Mouse (Mus musculus) embryo, embryonic 10 days (tissue): ENCODE measurements around the gene Zfp617.
A peak's percentile ranks its signal among the peaks of the same experiment; 100 is the strongest.
"Not testable (repeated sequence)": the region's sequence is repeated elsewhere in the genome, so short reads cannot be mapped to it uniquely, and the experiment has no call there.

ENCODE experiments used
- DNase-seq: peaks from one replicate; pipeline ENCODE4 v3.0.0-alpha.2; 2015; ENCODE audit warnings: low spot score

The Zfp617 gene

DNA sequence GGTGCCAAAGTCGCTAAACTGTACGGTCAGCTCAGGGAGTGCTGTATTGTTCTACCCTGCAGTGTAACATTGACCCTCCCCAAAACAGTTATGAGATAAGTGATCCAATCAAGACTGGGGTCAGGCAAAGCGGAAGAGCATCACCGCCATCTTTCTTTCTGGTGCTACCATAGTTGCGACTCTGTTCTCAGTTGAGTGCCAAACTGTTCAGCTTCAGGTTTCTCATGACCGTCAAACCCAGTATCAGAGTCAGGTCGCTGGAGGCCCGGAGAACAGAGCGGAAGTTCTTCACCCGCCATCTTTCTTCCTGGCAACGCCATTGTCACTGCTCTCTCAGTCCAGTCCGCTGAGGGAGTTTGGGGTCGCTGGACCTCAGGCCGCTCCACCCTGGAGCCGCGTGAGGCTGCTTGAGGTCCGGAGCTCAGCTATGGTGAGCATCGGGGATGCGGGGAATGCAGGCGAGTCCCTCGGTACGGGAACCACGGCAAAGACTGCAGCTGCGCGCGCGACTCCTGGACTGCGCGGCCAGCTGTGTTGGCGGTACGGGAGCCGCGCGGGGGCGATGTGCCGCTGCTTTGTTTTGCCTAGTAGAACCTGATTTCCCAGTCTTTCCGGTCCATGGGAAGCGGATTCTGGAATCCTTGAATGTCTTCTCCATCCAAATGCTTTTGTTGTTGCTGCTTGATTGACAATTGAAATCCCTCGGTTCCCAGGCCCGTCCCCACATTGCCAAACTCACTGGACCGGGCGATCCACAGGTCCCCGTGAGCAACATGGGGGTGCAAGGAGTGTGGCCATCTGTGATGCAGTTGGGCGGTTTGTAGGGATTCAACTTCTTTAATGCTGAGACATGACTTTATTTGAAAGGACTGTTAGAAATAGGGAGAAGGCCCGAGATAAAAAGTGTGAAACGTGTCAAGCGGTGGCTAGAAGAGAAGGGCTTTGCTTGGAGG is at the start of gene Zfp617, which contains the start of gene Zfp882:
TSS of gene Zfp617 (plus strand) at position 327 of the 953 bp plus-strand sequence.
TSS of gene Zfp882 (plus strand) at position 300 of the 953 bp plus-strand sequence.
- peak; percentile 90 for DNase-seq

DNA sequence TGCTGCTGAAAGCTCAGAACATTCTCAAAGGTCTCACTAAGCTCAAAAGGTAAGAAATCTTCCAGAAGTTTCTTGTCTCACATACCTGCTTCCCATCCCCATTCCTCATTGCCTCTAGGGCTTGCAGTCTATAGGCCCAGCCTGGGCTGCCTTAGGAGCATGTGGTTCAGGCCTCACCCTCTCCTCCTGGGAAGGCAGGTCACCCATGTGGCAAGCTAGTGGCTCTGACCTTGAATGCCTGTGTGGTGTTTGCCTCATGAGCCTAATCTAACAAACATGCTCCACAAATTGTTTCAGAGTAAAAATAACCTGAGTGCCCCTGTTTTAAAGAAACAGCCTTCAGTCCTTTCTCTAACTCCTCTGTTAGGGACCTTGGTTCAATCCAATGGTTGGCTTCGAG is 46.9 kb upstream of the Zfp617 start:
- DNase-seq, result not testable (repeated sequence)

DNA sequence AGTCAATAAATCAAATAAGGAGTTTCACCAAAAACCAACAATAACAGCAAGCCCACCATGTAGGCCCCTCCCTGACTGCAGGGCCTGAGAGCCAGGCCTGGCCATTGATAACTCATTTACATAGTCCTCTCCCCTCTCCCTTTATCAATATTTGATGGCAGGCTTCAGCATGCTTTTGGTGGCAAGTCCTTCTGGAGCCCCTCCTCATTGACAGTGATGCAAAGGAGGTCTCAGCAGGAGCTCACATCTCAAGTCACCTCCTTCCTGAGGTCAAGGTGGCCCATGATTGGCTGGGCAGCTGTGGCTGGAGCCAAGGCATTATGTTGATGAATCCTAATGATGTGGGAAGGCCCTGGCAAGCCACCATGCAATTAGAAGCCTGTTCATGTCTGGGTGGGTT is 46.4 kb upstream of the Zfp617 start:
- not testable (repeated sequence) for DNase-seq

DNA sequence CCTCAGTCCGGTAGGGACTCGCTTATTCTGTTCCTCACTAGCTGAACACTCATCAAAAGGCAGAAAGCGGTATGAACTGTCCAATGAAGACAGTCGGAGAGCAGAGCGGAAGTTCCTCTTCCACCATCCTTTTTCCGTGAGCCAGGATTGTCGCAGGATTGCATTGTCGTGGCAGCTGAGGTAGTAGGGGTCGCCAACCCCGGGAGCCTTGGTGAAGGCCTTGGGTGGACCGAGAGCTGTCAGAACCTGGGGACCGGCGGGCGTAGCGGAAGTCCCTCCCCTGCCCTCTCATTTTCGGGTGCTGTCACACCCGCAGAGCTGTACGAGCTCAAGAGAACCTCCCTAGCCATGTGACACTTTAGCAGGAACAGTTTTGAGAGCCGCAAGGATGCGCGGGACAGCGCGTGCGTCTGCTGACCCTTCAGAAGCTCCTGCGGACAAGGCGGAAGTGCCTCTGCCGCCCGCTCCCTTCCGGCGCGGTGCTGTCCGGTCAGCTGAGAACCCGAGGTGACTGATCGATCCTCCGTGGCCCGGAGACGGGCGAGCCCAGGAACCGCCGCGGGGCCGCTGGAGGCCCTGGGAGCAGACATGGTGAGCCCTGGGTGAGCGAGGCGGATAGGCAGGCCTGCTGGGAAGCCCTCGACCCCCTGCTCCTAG is 26.7 kb upstream of the Zfp617 start, which contains the start of gene Zfp709:
TSS of gene Zfp709 (plus strand) at position 402 of the 657 bp plus-strand sequence.
- DNase-seq, result peak; percentile 80

DNA sequence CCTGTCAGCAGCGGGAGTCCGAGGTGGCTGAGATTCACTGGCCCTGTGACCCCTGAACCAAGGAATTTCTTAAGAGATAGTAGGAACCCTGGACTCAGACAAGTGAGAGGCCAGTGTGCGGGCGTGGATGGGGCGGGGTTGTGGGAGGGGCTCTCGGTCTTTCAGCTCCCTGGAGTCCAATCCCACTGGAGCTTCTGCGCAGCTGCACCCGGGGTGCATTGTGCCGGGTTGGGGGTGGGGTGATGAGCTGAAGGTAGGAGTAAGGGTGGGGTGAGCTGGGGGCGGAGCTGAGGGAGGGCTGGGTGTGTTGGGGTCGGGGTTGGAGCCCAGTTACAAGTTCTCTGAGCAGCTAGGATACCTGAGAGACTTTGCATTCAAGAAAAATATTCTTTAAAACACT is 7.8 kb upstream of the Zfp617 start:
- not testable (repeated sequence) for DNase-seq

DNA sequence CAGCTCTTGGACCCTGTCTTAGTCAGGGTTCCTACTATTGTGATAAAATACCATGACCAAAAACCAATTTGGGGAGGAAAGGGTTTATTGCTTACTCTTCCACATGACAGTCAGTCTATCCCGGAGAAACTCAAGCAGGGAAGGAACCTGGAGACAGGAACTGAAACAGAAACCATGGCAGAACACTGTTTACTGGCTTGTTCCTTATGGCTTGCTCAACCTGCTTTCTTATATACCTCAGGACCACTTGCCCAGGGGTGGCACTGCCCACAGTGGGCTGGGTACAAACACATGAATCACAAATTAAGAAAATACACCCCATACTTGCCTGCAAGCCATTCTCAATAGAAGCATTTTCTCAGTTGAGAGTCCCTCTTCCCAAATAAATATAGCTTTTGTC is 5.4 kb upstream of the Zfp617 start:
- not testable (repeated sequence) for DNase-seq

DNA sequence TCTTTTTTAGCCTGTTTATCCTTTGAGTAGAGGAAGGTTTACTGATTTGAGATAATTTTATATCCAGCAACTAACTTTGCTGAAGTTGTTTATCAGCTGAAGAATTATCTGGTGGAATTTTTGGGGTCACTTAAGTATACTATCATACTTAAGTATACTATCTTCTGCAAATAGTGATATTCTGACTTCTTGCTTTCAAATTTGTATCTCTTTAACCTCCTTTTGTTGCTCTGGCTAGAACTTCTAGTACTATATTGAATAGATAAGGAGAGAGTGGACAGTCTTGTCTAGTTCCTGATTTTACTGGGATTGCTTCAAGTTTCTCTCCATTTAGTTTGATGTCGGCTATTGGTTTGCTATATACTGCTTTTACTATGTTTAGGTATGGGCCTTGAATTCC is 1.6 kb upstream of the Zfp617 start:
- no peak for DNase-seq

DNA sequence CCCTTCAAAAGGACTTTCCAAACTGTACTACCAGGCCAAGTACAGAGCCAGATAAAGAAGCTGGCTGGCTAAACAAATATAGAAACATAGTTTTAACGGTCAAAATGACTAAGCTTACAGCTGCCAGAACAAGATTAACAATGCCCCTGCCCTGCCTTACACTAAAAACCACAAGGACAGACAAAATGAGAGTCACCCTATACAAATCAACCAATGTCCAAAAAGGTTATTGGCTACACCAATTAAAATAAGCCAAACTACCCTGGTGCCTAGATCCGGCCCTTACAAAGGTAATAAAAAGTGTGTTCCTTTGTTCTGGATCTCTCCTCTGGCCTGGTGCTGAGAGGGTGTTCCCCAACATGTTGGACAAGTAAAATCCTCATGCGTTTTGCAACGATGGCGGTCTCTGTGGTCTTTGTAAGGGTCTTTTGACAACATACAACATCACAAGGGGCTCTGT is 607 bp upstream of the Zfp617 start:
- DNase-seq, result no peak

DNA sequence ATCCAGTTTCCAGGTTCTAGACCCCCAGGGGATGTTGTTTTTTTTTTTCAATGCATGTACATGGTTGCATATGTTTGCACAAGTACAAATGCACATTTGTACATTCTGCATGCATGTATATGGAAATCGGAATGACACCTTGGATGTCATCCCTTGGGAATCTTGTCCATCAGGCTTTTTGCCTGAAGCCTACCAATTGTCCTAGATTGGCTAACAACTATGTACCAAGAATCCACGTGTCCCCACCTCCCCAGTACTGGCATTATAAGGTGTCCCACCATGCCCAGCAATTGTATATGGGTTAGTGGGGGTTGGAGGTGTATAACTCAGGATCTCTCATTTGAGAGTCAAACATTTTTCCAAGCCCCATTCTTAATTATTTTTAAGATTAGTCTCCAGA is 3.9 kb downstream of the Zfp617 start:
- DNase-seq, result no peak

DNA sequence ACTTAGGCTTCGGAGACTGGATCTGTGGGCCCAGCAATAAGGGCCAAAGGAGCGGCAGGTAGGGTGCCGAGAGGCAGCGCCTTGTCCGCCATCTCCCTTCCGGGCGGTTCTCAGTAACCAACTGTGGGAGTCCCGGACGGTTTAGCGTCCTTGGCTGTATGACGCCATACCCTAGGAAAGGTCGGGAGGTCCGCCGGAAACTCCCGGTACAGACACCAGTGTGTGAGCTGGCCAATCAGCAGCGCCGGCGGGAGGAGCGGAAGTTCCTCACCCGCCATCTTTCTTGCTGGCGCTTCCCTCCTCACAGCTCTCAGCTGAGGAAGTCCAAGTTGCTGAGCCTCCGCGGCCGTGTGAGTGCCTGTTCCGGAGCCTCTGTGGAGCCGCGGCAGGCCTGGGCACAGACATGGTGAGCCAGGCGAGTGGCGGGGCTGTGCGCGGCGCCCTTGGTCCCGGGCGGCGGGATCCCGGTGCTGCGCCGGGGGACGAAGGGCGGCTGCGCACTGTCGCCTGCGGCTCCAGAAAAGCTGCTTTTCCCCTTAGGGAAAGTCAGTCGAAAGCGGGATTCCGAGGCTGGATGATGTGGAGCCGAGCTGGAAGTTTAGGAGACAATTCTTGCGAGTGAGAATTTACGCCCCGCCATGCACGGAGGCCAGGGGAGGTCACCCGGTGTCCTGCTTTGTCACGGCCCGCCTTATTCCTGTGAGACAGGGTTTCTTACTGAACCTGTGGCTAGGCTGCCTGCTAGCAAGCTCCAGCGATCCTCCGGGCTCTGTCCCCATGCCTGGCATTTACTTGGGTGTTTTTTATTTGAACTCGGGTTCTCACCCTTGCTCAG is 14.3 kb downstream of the Zfp617 start:
- DNase-seq, result peak; percentile 96

DNA sequence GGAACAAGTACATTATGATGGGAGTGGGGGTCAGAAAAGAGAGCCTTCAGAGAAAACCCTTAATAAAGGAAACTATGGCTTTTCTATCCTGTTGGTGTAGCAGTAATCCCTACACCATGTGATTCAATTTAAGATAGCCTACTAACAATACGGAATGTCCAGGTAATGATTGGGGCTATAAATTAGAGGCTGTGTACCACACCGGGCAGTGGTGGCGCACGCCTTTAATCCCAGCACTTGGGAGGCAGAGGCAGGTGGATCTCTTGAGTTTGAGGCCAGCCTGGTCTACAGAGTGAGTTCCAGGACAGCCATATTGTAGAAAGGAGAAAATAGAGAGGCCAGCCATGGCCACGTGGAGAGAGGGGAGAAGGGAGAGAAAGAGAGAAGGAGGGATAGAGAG is 17.4 kb downstream of the Zfp617 start:
- DNase-seq, result no peak

DNA sequence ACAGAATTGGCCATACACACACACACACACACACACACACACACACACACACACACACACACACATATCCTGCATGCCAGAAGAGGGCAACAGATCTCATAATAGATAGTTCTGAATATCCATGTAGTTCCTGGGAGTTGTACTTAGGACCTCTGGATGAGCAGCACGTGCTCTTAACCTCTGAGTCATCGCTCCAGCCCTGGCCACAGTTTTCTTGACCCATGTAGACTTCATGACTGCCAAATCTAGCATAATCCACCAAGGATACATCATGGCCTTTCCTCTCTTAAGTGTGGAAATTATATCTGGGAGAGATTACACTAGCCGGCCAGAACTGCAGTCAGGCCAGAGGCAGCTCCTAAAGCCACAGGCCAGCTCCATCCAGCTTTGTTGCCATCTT is 18.1 kb downstream of the Zfp617 start:
- DNase-seq, result no peak

DNA sequence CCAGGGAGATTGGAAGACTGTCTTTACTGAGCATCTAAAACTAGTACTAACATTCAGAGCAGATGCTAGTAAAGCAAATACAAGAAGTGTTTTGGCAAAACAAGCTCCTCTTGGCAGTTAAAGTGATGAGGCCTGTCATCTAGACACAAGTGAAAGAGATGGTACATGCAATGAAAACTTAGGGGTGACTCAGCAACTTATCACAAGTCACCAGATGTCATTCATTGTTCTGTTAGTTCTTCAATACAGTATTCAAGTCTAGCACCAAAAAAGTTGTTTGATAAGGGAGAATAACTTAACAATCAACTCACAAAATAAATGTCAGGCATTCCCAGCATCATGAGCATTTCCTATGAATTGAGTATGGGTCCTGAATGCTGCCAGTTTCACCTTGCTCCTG is 19.3 kb downstream of the Zfp617 start:
- no peak for DNase-seq

DNA sequence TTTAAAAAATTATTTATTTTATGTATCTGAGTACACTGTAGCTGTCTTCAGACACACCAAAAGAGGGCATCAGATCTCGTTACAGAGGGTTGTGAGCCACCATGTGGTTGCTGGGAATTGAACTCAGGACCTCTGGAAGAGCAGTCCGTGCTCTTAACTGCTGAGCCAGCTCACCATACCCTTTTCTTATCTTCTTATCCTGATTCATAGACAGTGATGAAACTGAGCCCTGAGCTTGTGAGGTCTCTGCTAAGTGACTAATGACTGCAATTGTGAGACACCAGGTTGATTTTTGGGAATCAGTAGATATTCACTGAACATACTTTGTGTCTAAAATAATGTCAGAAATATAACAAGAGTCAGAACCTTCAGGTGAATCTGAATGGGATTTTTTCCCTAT is 29.6 kb downstream of the Zfp617 start:
- not testable (repeated sequence) for DNase-seq

DNA sequence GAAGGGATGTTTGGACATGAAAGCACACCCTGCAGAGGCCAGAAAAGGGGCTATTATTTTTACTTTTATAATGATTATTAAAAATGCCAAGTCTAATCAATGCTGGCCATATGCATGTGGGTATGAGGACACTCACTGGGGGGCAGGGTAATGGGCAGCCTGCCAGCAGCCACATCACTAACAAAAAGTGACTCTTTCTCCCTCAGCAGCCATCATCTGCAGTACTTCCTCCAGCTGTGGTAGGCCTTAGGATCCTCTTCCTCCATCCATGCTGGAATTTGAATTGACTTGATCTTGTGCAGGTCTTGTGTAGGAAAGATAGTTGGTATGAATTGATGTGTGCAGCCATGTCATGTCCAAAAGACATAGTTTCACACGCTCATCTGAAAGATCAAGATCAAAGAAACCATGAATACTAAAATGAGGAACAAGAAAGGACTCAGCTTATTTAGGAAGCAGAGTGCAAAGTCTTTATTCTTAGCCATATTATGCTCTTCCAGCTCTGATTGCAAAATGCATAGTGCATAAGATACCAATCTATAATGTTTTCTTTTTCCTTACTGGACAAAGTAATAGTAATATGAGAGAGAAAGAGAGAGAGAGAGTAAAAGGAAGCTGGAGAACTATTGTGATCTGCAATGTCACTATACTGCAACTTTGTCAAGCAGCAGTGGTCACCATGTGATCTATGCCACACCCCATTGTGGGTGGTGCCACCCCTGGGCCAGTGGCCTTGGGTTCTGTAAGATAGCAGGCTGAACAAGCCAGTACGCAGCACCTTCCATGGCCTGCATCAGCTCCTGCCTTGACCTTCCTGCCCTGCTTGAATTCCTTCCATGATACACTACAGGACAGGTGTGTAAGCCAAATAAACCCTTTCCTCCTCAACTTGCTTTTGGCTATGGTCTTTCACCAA is 32.1 kb downstream of the Zfp617 start:
- no peak for DNase-seq

DNA sequence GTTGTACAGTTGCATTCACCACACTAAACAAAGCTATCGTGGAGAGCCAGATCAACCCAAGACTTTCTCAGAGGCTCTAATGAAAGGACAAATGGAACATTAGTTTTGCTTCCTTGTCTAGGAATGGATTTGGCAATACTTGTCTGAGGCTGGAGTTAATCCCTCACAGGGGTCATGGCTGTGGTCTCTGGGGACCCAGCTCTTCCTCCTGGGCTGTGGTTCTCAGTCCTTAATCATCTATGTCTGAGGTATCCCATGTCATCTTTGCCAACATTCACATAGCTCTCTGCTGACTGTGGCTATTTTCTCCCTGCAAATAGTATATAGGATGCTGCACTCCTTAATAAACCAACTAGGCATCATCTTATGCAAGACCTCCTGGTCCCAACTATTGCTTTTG is 33.3 kb downstream of the Zfp617 start:
- no peak for DNase-seq

DNA sequence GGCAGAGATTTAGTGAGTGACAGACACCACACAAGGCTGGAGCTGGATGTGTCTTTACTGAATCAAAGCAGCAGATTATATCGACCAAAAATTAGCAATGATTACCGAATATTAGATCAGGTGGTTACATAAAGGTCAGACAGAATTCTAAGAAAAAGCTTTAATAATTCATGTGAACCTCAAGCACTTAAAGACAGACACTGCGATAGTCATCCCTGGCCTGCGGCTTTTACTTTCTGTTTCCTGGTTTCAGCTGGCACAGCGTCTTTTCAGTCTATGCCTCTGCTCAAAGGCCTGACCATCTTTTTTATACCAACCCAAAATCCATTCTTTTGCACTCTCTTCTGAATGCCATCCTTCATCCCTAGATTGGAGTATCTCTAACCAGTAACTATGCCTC is 40.2 kb downstream of the Zfp617 start:
- DNase-seq, result no peak

DNA sequence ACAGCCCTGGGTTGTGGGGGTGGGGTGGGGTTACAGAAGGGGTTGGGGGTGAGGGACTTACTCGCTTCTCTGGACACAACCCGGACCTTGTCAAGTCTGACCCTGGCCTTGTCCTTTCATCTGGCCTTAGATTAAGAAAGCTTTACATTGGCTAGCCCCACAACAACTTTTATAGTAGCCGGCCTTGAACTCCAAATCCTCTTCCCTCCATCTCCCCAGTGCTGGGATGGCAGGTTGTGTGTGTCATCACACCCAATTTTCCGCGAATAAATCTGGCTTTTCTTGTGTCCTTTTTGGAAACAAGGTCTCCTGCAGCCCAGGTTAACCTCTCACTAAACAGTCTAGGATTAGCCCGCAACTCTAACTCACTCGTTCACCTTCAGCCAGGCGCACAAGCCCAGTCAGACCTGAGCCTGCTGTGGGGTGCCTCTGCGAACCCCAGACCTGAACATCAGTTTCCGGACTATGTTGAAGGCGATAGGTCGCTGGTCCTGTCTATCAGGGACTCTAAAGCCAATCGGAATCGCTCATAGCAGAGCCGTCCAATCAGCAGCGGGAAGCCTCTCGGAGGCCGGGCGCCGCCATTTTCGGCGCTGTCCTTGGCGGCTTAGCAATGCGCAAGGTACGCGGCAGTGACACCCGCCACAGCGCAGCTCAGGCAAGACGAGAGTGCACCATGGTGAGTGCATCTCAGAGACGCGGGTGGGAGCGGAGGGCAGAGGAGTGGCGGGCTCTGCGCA is 42.2 kb downstream of the Zfp617 start, which contains the start of gene Zfp961:
TSS of gene Zfp961 (plus strand) at position 557 of the 740 bp plus-strand sequence.
- DNase-seq, result peak; percentile 99

DNA sequence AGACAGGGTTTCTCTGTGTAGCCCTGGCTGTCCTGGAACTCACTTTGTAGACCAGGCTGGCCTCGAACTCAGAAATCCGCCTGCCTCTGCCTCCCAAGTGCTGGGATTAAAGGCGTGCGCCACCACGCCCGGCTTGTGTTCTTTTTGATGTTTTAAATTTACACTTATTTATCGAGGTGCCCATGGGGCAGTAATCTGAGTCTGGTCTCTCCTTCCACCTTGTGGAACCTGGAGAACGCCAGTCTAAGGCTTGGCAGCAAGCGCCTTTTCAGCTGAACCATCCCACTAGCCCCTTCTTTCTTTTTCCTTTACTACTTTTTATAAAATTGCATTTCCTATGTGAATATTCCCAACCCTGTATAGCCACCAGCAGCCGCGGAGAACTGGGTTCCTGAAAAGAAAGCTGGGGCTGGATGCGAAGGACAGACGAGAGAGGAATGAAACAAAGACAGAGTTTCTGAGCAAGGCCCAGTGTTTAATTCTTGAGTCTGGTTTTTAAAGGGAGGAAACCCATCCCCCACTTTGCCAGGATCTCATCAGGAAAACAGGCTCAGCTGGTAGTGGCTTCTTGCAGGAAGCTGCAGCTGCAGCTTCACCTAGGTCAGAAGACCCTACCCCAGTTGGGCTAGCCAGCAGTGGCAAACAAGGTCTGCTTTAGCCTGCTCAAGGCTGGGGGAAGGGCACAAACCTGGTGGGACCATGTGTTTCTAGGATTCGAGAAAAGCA is 43.2 kb downstream of the Zfp617 start:
- peak; percentile 23 for DNase-seq
